Mouse (Mus musculus): ENCODE data around the gene Nwd1. TPM values are rescaled to one million over a fixed set of nuclear protein-coding genes. Genes with fewer than 3 reads are reported as not detected.

The Nwd1 gene
- total and polyA plus RNA-seq, 3 experiments, result 0.05 to 0.16 TPM; not detected in 1

GRCm38 (mm10) chr8:72753781-72754180 lies 107.3 kb downstream of the Nwd1 start:
- H3K36me3 ChIP-seq (replicated peaks), result peaks cover 87% of the 10 kb centered on the region
- TF ChIP-seq POLR2AphosphoS5 (IDR thresholded peaks at IDR 0.05; ENCODE audit: insufficient replicate concordance, low read depth, low read length) (no peak), GATA1 (IDR thresholded peaks at IDR 0.05; ENCODE audit: borderline replicate concordance, low read length) (no peak), CTCF (IDR thresholded peaks at IDR 0.05; ENCODE audit: low read depth, low read length) (no peak), TAL1 (conservative IDR thresholded peaks at IDR 0.05; ENCODE audit: low read depth, low read length) (no peak), GATA2 (IDR thresholded peaks at IDR 0.05; ENCODE audit: borderline replicate concordance, low read depth, low read length) (no peak)
- ATAC-seq (ENCODE audit: extremely low read depth, insufficient number of reproducible peaks, low FRiP score, poor library complexity, severe bottlenecking) (no peak), DNase-seq (ENCODE audit: low spot score) (no peak)
- H3K4me3 ChIP-seq (ENCODE audit: low read depth, low read length), result no peak overlapping the region
- H3K9me3 ChIP-seq (replicated peaks), result no peaks in the 10 kb centered on the region
- H3K4me1 ChIP-seq (ENCODE audit: insufficient read depth, low read depth, low read length), result peaks cover 4% of the 10 kb centered on the region
- no peaks in the 10 kb centered on the region for H3K27me3 ChIP-seq (ENCODE audit: insufficient read depth, low read length)

- no peak for TF ChIP-seq GATA1 (IDR thresholded peaks at IDR 0.05; ENCODE audit: borderline replicate concordance, low read length)
- no peak for TF ChIP-seq POLR2AphosphoS5 (IDR thresholded peaks at IDR 0.05; ENCODE audit: insufficient replicate concordance, low read depth, low read length)
- TF ChIP-seq GATA2 (IDR thresholded peaks at IDR 0.05; ENCODE audit: borderline replicate concordance, low read depth, low read length), result no peak
- TF ChIP-seq CTCF (IDR thresholded peaks at IDR 0.05; ENCODE audit: low read depth, low read length), result no peak
- no peak for TF ChIP-seq TAL1 (conservative IDR thresholded peaks at IDR 0.05; ENCODE audit: low read depth, low read length)
- Histone ChIP-seq H3K4me3 (ENCODE audit: low read depth, low read length) (no peak overlapping the region), H3K9me3 (replicated peaks) (no peaks in the 10 kb centered on the region), H3K4me1 (ENCODE audit: insufficient read depth, low read depth, low read length) (peaks cover 4% of the 10 kb centered on the region), H3K27me3 (ENCODE audit: insufficient read depth, low read length) (no peaks in the 10 kb centered on the region), H3K36me3 (replicated peaks) (peaks cover 69% of the 10 kb centered on the region)
- DNase-seq (ENCODE audit: low spot score) (no peak), ATAC-seq (ENCODE audit: extremely low read depth, insufficient number of reproducible peaks, low FRiP score, poor library complexity, severe bottlenecking) (no peak)
Measured at GRCm38 (mm10) chr8:72756031-72756430, 109.5 kb downstream of the Nwd1 start.

GRCm38 (mm10) chr8:72756771-72757390 lies 110.4 kb downstream of the Nwd1 start:
- H3K4me1 ChIP-seq (ENCODE audit: insufficient read depth, low read depth, low read length), result peaks cover 4% of the 10 kb centered on the region
- no peaks in the 10 kb centered on the region for H3K9me3 ChIP-seq (replicated peaks)
- no peak for ATAC-seq (ENCODE audit: extremely low read depth, insufficient number of reproducible peaks, low FRiP score, poor library complexity, severe bottlenecking)
- no peak for DNase-seq (ENCODE audit: low spot score)
- H3K36me3 ChIP-seq (replicated peaks), result peaks cover 61% of the 10 kb centered on the region
- no peaks in the 10 kb centered on the region for H3K27me3 ChIP-seq (ENCODE audit: insufficient read depth, low read length)
- TF ChIP-seq GATA2 (IDR thresholded peaks at IDR 0.05; ENCODE audit: borderline replicate concordance, low read depth, low read length), result no peak
- no peak for TF ChIP-seq POLR2AphosphoS5 (IDR thresholded peaks at IDR 0.05; ENCODE audit: insufficient replicate concordance, low read depth, low read length)
- TF ChIP-seq TAL1 (conservative IDR thresholded peaks at IDR 0.05; ENCODE audit: low read depth, low read length), result no peak
- TF ChIP-seq GATA1 (IDR thresholded peaks at IDR 0.05; ENCODE audit: borderline replicate concordance, low read length), result no peak
- TF ChIP-seq CTCF (IDR thresholded peaks at IDR 0.05; ENCODE audit: low read depth, low read length), result no peak
- no peak overlapping the region; the same call in 1 of the 2 replicates for H3K4me3 ChIP-seq (ENCODE audit: low read depth, low read length)

- ATAC-seq (ENCODE audit: extremely low read depth, insufficient number of reproducible peaks, low FRiP score, poor library complexity, severe bottlenecking) (no peak), DNase-seq (ENCODE audit: low spot score) (no peak)
- Histone ChIP-seq H3K9me3 (replicated peaks) (no peaks in the 10 kb centered on the region), H3K36me3 (replicated peaks) (peaks cover 54% of the 10 kb centered on the region), H3K27me3 (ENCODE audit: insufficient read depth, low read length) (peaks cover 6% of the 10 kb centered on the region; the same call in 1 of the 2 replicates), H3K4me3 (ENCODE audit: low read depth, low read length) (no peak overlapping the region), H3K4me1 (ENCODE audit: insufficient read depth, low read depth, low read length) (peaks cover 4% of the 10 kb centered on the region)
- TF ChIP-seq TAL1 (conservative IDR thresholded peaks at IDR 0.05; ENCODE audit: low read depth, low read length) (no peak), GATA2 (IDR thresholded peaks at IDR 0.05; ENCODE audit: borderline replicate concordance, low read depth, low read length) (no peak), CTCF (IDR thresholded peaks at IDR 0.05; ENCODE audit: low read depth, low read length) (no peak), GATA1 (IDR thresholded peaks at IDR 0.05; ENCODE audit: borderline replicate concordance, low read length) (no peak), POLR2AphosphoS5 (IDR thresholded peaks at IDR 0.05; ENCODE audit: insufficient replicate concordance, low read depth, low read length) (no peak)
Measured at GRCm38 (mm10) chr8:72757426-72758195, 111.1 kb downstream of the Nwd1 start.

- no peak for DNase-seq (ENCODE audit: low spot score)
- Histone ChIP-seq H3K36me3 (replicated peaks) (peaks cover 47% of the 10 kb centered on the region), H3K27me3 (ENCODE audit: insufficient read depth, low read length) (peaks cover 9% of the 10 kb centered on the region; the same call in 1 of the 2 replicates), H3K4me1 (ENCODE audit: insufficient read depth, low read depth, low read length) (peaks cover 4% of the 10 kb centered on the region), H3K9me3 (replicated peaks) (no peaks in the 10 kb centered on the region), H3K4me3 (ENCODE audit: low read depth, low read length) (no peak overlapping the region)
- no peak for ATAC-seq (ENCODE audit: extremely low read depth, insufficient number of reproducible peaks, low FRiP score, poor library complexity, severe bottlenecking)
- TF ChIP-seq CTCF (IDR thresholded peaks at IDR 0.05; ENCODE audit: low read depth, low read length) (no peak), TAL1 (conservative IDR thresholded peaks at IDR 0.05; ENCODE audit: low read depth, low read length) (no peak), GATA2 (IDR thresholded peaks at IDR 0.05; ENCODE audit: borderline replicate concordance, low read depth, low read length) (no peak), POLR2AphosphoS5 (IDR thresholded peaks at IDR 0.05; ENCODE audit: insufficient replicate concordance, low read depth, low read length) (no peak), GATA1 (IDR thresholded peaks at IDR 0.05; ENCODE audit: borderline replicate concordance, low read length) (no peak)
Measured at GRCm38 (mm10) chr8:72758310-72758709, 111.8 kb downstream of the Nwd1 start.

GRCm38 (mm10) chr8:72760216-72760615 lies 113.7 kb downstream of the Nwd1 start:
- peaks cover 12% of the 10 kb centered on the region; the same call in 1 of the 2 replicates for H3K27me3 ChIP-seq (ENCODE audit: insufficient read depth, low read length)
- H3K4me1 ChIP-seq (ENCODE audit: insufficient read depth, low read depth, low read length), result peaks cover 4% of the 10 kb centered on the region
- ATAC-seq (ENCODE audit: extremely low read depth, insufficient number of reproducible peaks, low FRiP score, poor library complexity, severe bottlenecking) (no peak), DNase-seq (ENCODE audit: low spot score) (no peak)
- no peaks in the 10 kb centered on the region for H3K9me3 ChIP-seq (replicated peaks)
- no peak overlapping the region for H3K4me3 ChIP-seq (ENCODE audit: low read depth, low read length)
- TF ChIP-seq GATA1 (IDR thresholded peaks at IDR 0.05; ENCODE audit: borderline replicate concordance, low read length), result no peak
- no peak for TF ChIP-seq TAL1 (conservative IDR thresholded peaks at IDR 0.05; ENCODE audit: low read depth, low read length)
- TF ChIP-seq CTCF (IDR thresholded peaks at IDR 0.05; ENCODE audit: low read depth, low read length), result no peak
- TF ChIP-seq GATA2 (IDR thresholded peaks at IDR 0.05; ENCODE audit: borderline replicate concordance, low read depth, low read length), result no peak
- no peak for TF ChIP-seq POLR2AphosphoS5 (IDR thresholded peaks at IDR 0.05; ENCODE audit: insufficient replicate concordance, low read depth, low read length)
- H3K36me3 ChIP-seq (replicated peaks), result peaks cover 34% of the 10 kb centered on the region
